31 mouse cellular contexts compared by ENCODE assay signal in genomic region chr14:34193879-34194278, GRCm38 (mm10). TPM values are rescaled to one million over a fixed set of nuclear protein-coding genes. Genes with fewer than 3 reads are reported as not detected.
"Had no signal": no experiment of that assay in that cellular context is flagged by ENCODE, and none has a peak within 500 bp of the region (broad histone marks: within the 10 kb centered on the region; RNA-seq: fewer than 3 reads in every experiment).

No protein-coding gene starts in this region.

- H3K9ac ChIP-seq: embryonic facial prominence, embryonic 12.5 days; embryonic facial prominence, embryonic 13.5 days; embryonic facial prominence, embryonic 15.5 days; forebrain, embryonic 12.5 days; forebrain, embryonic 13.5 days; forebrain, embryonic 15.5 days; forebrain, postnatal 0 days had no signal

- H3K4me1 ChIP-seq: forebrain, embryonic 12.5 days; forebrain, embryonic 13.5 days; forebrain, embryonic 15.5 days had no signal

- H3K4me3 ChIP-seq: embryonic facial prominence, embryonic 10.5 days; embryonic facial prominence, embryonic 12.5 days; embryonic facial prominence, embryonic 13.5 days; embryonic facial prominence, embryonic 15.5 days; erythroblast, embryonic 14.5 days; forebrain, embryonic 10.5 days; forebrain, embryonic 12.5 days; forebrain, embryonic 13.5 days; forebrain, embryonic 15.5 days; gastrocnemius, adult 2 months; heart, adult 2 months had no signal

- DNase-seq: cerebellum, adult 9-10 months; cerebellum, adult 9-11 months; cerebellum, postnatal 14 days; cerebellum, postnatal 25 days; cerebellum, postnatal 36 days; embryo, embryonic 11 days; forebrain, postnatal 0 days; gastrocnemius, adult 2 months; gastrocnemius, postnatal 10 days; gastrocnemius, postnatal 14 days; gastrocnemius, postnatal 25 days; gastrocnemius, postnatal 36 days; heart, adult 11 months; heart, adult 18-20 months; heart, adult 2 months had no signal

- H3K9me3 ChIP-seq: embryonic facial prominence, embryonic 10.5 days; embryonic facial prominence, embryonic 12.5 days; embryonic facial prominence, embryonic 13.5 days; embryonic facial prominence, embryonic 15.5 days; forebrain, embryonic 10.5 days; forebrain, embryonic 12.5 days; forebrain, embryonic 13.5 days; forebrain, embryonic 15.5 days had no signal

- H3K27me3 ChIP-seq: embryonic facial prominence, embryonic 12.5 days; embryonic facial prominence, embryonic 13.5 days; embryonic facial prominence, embryonic 15.5 days; forebrain, embryonic 13.5 days; forebrain, embryonic 15.5 days had no signal

- H3K36me3 ChIP-seq: embryonic facial prominence, embryonic 10.5 days; forebrain, embryonic 10.5 days; forebrain, embryonic 12.5 days; forebrain, embryonic 15.5 days had no signal

- H3K4me2 ChIP-seq: embryonic facial prominence, embryonic 12.5 days; embryonic facial prominence, embryonic 13.5 days; embryonic facial prominence, embryonic 15.5 days; forebrain, embryonic 12.5 days; forebrain, embryonic 13.5 days; forebrain, embryonic 15.5 days had no signal

- H3K27ac ChIP-seq: embryonic facial prominence, embryonic 10.5 days; embryonic facial prominence, embryonic 12.5 days; embryonic facial prominence, embryonic 13.5 days; embryonic facial prominence, embryonic 15.5 days; forebrain, embryonic 10.5 days; forebrain, embryonic 12.5 days; forebrain, embryonic 13.5 days; forebrain, embryonic 15.5 days; gastrocnemius, adult 2 months; heart, adult 2 months had no signal

RNA-seq across cellular contexts. Expression of gene Gprin2, which starts 7.6 kb away (rescaled TPM):
- total RNA-seq: common myeloid progenitor, adult 5-6 weeks; granulocyte monocyte progenitor cell, adult 5-6 weeks had no signal
- polyA plus RNA-seq: erythroblast, embryonic 14.5 days had no signal

RNA-seq across cellular contexts. Expression of gene Syt15, which starts 25.5 kb away (rescaled TPM):
- total RNA-seq: common myeloid progenitor, adult 5-6 weeks; granulocyte monocyte progenitor cell, adult 5-6 weeks had no signal
- polyA plus RNA-seq: embryonic facial prominence, embryonic 11.5 days; erythroblast, embryonic 14.5 days had no signal

RNA-seq across cellular contexts. Expression of gene Npy4r, which starts 41.6 kb away (rescaled TPM):
- total RNA-seq: common myeloid progenitor, adult 5-6 weeks; granulocyte monocyte progenitor cell, adult 5-6 weeks had no signal
- polyA plus RNA-seq: cortical plate, adult 2 months; embryonic facial prominence, embryonic 10.5 days; embryonic facial prominence, embryonic 14.5 days; erythroblast, embryonic 14.5 days; forebrain, embryonic 10.5 days; forebrain, embryonic 11.5 days; forebrain, embryonic 12.5 days; frontal cortex, adult 2 months had no signal
